Mouse (Mus musculus) heart, adult 2 months (tissue): ENCODE data around the gene Taar6. TPM values are rescaled to one million over a fixed set of nuclear protein-coding genes. Genes with fewer than 3 reads are reported as not detected.

Experiments
- DNase-seq, 2 experiments: peaks; one replicate each; pipeline ENCODE4 v3.0.0; 2021
- H3K27ac ChIP-seq: fragments of 200-600 bp; 2 replicates; pipeline ENCODE4 v1.8.1; 2022
- H3K27me3 ChIP-seq: fragments of 200-500 bp; 2 replicates; pipeline ENCODE4 v1.6.1; 2012; ENCODE audit warnings: mild to moderate bottlenecking, low read length, inconsistent platforms, mixed read lengths; ENCODE audit not compliant: control insufficient read depth, insufficient read depth
- H3K36me3 ChIP-seq: fragments of 200-500 bp; 2 replicates; pipeline ENCODE4 v1.6.1; 2012; ENCODE audit warnings: low read length, inconsistent platforms; ENCODE audit not compliant: control insufficient read depth, insufficient read depth
- H3K4me1 ChIP-seq: fragments of 200-500 bp; 2 replicates; pipeline ENCODE4 v1.6.1; 2011; ENCODE audit warnings: low read length; ENCODE audit not compliant: control insufficient read depth, insufficient read depth
- H3K4me3 ChIP-seq: fragments of 200-600 bp; 2 replicates; pipeline ENCODE4 v1.8.1; 2022
- H3K79me2 ChIP-seq: fragments of 200-500 bp; replicated peaks from 2 replicates; pipeline ENCODE4 v1.6.1; 2012; ENCODE audit warnings: mild to moderate bottlenecking, inconsistent platforms, low read length, moderate library complexity, mixed read lengths; ENCODE audit not compliant: control insufficient read depth, insufficient read depth
- H3K9ac ChIP-seq: fragments of 200-500 bp; 2 replicates; pipeline ENCODE4 v1.6.1; 2012; ENCODE audit warnings: low read depth, mild to moderate bottlenecking, control low read depth, inconsistent platforms, low read length, mixed read lengths
- CTCF ChIP-seq: fragments of 200-600 bp; IDR thresholded peaks from 2 replicates; pipeline ENCODE4 v1.8.1; 2022; ENCODE audit warnings: antibody characterized with exemption, mild to moderate bottlenecking, moderate library complexity
- EP300 ChIP-seq: fragments of 200-500 bp; IDR thresholded peaks from 2 replicates; pipeline ENCODE4 v1.6.1; 2011; ENCODE audit warnings: low read depth, low read length, control low read depth; ENCODE audit not compliant: insufficient read depth
- POLR2A ChIP-seq: fragments of 200-500 bp; IDR thresholded peaks from 2 replicates; pipeline ENCODE4 v1.6.1; 2011; ENCODE audit warnings: mild to moderate bottlenecking, low read depth, low read length, control low read depth; ENCODE audit not compliant: insufficient read depth
- WGBS: fragments of 180-500 bp; shearing (Covaris S2); methylation state at CpG from one replicate; pipeline ENCODE4 v1.1.7; 2018; 5-methylcytosine and 5-hydroxymethylcytosine counted together
- intact Hi-C: fragments of 180-260 bp; cut with DNase I; formaldehyde crosslinking; loops from one replicate; pipeline ENCODE4 v1.15.1; 2025
- polyA plus RNA-seq: library from polyadenylated mRNA; depleted of rRNA; stranded (reverse); fragments of >200 nt; gene quantifications from 2 replicates; pipeline ENCODE4 v1.2.3, GENCODE M21; 2012; rRNA removed
- total RNA-seq, 2 experiments: library from RNA; stranded (reverse); gene quantifications; 2 replicates each; pipeline ENCODE4 v1.2.3; 2021

Gene Taar6
- total and polyA plus RNA-seq, 3 experiments = not detected

DNA sequence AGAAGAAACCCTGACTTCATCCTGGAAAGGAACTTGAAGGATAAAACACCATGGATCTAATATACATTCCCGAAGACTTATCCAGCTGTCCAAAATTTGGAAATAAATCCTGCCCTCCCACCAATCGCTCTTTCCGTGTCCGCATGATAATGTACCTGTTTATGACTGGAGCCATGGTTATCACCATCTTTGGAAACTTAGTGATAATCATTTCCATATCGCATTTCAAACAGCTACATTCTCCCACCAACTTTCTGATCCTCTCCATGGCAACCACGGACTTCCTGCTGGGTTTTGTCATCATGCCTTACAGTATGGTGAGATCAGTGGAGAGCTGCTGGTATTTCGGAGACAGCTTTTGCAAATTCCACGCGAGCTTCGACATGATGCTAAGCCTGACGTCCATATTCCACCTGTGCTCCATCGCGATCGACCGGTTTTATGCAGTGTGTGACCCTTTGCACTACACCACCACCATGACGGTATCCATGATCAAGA, 35.9 kb downstream of the Taar6 start, which contains the start of gene Taar3:
Gene Taar3 (plus strand): TSS at position 51 of the 498 bp plus-strand sequence.
- no peaks in the 10 kb centered on the region for H3K27me3 ChIP-seq
- no peaks in the 10 kb centered on the region for H3K79me2 ChIP-seq
- intact Hi-C loops = no loop called here
- no peaks in the 10 kb centered on the region for H3K4me1 ChIP-seq
- no peak for TF ChIP-seq EP300
- TF ChIP-seq CTCF = no peak
- WGBS = 81% methylated on average over 16 of the region's 16 CpGs
- H3K36me3 ChIP-seq = no peaks in the 10 kb centered on the region
- no peak within 1 kb of the TSS for H3K4me3 ChIP-seq
- H3K27ac ChIP-seq = no peak within 1 kb of the TSS
- DNase-seq = no peak
- no peak within 1 kb of the TSS for H3K9ac ChIP-seq

DNA sequence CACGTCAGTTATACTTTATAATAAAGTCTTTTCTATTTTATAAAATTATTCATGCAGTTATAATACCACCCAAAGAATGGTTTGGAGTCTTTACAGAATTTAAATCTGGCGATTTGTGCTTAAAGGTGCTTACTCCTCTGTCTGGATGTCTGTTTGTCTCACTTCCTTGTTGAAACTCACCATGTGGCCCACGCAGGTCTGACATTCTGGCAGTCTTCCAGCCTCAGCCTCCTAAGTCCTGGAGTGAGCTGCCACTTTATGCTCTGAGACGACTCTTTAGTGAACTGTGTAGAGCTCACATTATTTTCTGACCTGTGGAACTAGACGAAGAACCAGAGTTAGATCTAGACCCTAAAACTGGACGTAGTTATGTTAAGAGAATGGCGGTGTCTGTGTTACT, 37.4 kb downstream of the Taar6 start:
- no peak for DNase-seq

DNA sequence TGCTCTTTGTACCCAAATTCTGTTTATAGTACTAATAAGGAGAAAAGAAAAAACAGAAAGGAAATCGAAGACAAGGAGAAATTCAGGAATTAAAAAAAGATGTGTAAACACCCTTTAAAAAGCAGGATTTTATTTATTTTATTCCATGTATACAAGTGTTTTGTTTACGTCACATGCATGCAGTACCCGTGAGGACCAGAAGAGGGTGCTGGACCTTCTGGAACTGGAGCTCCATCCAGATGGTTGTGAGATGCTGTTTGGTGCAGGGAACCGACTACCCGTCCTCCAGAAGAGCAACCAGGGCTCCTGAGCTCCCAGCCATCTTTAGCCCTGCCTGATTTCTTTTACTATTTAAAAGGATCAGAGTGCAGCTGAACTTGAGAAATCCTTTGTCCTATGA, 43.0 kb downstream of the Taar6 start:
- no peaks in the 10 kb centered on the region for H3K79me2 ChIP-seq
- no peak for TF ChIP-seq EP300
- peak; percentile 46 for TF ChIP-seq CTCF
- intact Hi-C loops = no loop called here
- no peaks in the 10 kb centered on the region for H3K36me3 ChIP-seq
- no peak overlapping the region for H3K4me3 ChIP-seq
- H3K27ac ChIP-seq = no peak overlapping the region
- H3K9ac ChIP-seq = no peak overlapping the region
- H3K27me3 ChIP-seq = no peaks in the 10 kb centered on the region
- no peak for DNase-seq
- 75% methylated on average over 5 of the region's 5 CpGs for WGBS
- no peaks in the 10 kb centered on the region for H3K4me1 ChIP-seq

More for the DNA sequence above, 37.4 kb downstream of the Taar6 start:
- no peaks in the 10 kb centered on the region for H3K36me3 ChIP-seq
- no peak overlapping the region for H3K27ac ChIP-seq
- H3K4me1 ChIP-seq = no peaks in the 10 kb centered on the region
- H3K27me3 ChIP-seq = no peaks in the 10 kb centered on the region
- H3K9ac ChIP-seq = no peak overlapping the region
- WGBS = 42% methylated on average over 7 of the region's 7 CpGs
- H3K79me2 ChIP-seq = no peaks in the 10 kb centered on the region
- intact Hi-C loops = no loop called here
- H3K4me3 ChIP-seq = no peak overlapping the region
- TF ChIP-seq CTCF = no peak
- no peak for TF ChIP-seq POLR2A
- no peak for TF ChIP-seq EP300

DNA sequence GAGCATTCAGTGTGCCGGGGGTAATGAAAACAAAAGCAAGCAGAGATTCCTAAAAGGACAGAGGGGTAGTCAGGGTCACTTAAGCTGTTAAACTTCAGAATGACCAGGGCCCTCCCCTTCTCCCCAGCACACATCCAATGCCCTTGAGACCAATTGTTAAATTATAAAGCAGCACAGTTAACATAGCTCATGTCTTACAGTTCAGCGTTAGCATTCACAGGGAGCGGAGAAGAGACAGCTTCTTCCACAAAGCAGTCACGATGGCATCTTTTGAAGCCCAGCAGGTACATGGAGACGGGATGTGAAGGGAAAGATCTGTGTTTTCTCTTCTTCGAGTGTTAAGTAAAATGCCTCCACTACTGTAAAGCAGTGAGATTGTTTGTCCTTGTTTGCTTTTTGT, 47.1 kb downstream of the Taar6 start, which contains the start of gene Taar2:
Gene Taar2 (plus strand): TSS at position 261 of the 400 bp plus-strand sequence.
- H3K4me3 ChIP-seq = no peak within 1 kb of the TSS
- DNase-seq = no peak
- H3K27me3 ChIP-seq = no peaks in the 10 kb centered on the region
- H3K9ac ChIP-seq = no peak within 1 kb of the TSS
- TF ChIP-seq POLR2A = no peak
- TF ChIP-seq EP300 = no peak
- no peak for TF ChIP-seq CTCF
- H3K79me2 ChIP-seq = no peaks in the 10 kb centered on the region
- 60% methylated on average over 6 of the region's 6 CpGs for WGBS
- H3K4me1 ChIP-seq = no peaks in the 10 kb centered on the region
- no peaks in the 10 kb centered on the region for H3K36me3 ChIP-seq
- no peak within 1 kb of the TSS for H3K27ac ChIP-seq
- intact Hi-C loops = no loop called here

DNA sequence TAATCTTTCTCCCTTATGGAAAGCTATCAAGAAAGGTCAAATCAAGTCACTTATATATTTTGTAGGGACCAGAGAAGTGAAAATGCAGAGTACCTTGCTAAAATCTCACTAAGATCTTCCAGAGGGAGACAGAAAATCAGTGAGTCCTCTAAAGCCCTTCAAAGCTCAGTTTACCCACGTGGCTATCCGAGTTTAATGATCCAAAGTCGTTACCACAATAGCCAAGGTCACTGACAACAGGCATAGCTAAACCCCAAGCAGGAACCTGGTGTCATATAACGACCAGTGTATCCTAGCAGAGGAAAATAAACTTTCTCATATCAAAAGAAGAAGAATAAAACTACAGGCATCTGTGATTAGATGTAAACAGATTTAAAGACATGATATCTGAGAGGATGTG, 47.8 kb downstream of the Taar6 start:
- intact Hi-C loops = no loop called here
- Histone ChIP-seq H3K79me2 (no peaks in the 10 kb centered on the region), H3K27ac (no peak overlapping the region), H3K36me3 (no peaks in the 10 kb centered on the region), H3K4me3 (no peak overlapping the region), H3K4me1 (no peaks in the 10 kb centered on the region), H3K27me3 (no peaks in the 10 kb centered on the region), H3K9ac (no peak overlapping the region)
- WGBS = 33% methylated on average over 4 of the region's 4 CpGs
- DNase-seq = no peak
- TF ChIP-seq EP300 = no peak
- TF ChIP-seq CTCF = no peak
- TF ChIP-seq POLR2A = no peak

Other genes with a start within 250 kb of the Taar6 start
- gene Rps12, start 198.4 kb downstream of the Taar6 start, total RNA-seq = 100 to 1,000 TPM; 189 to 223 TPM
- 457 and 603 TPM in 2 replicates for gene Rps12, start 198.4 kb downstream of the Taar6 start, polyA plus RNA-seq
- gene Slc18b1, start 188.7 kb downstream of the Taar6 start, total RNA-seq = 1 to 10 TPM; 7.6 to 9.2 TPM
- gene Slc18b1, start 188.7 kb downstream of the Taar6 start, polyA plus RNA-seq = 5.8 and 9.3 TPM in 2 replicates
- not detected for gene Vnn3, start 134.2 kb downstream of the Taar6 start, total RNA-seq
- gene Vnn3, start 134.2 kb downstream of the Taar6 start, polyA plus RNA-seq = 0.26 and 0.33 TPM in 2 replicates
- gene Vnn1, start 91.0 kb downstream of the Taar6 start, total RNA-seq = under 1 TPM; 0.30 to 0.31 TPM
- 0.62 and 0.67 TPM in 2 replicates for gene Vnn1, start 91.0 kb downstream of the Taar6 start, polyA plus RNA-seq
- not detected for gene Taar1, start 65.3 kb downstream of the Taar6 start, total RNA-seq
- not detected in 2 replicates for gene Taar1, start 65.3 kb downstream of the Taar6 start, polyA plus RNA-seq
- not detected for gene Taar2, start 47.1 kb downstream of the Taar6 start, total RNA-seq
- gene Taar2, start 47.1 kb downstream of the Taar6 start, polyA plus RNA-seq = not detected in 2 replicates
- not detected for gene Taar3, start 36.1 kb downstream of the Taar6 start, total RNA-seq
- gene Taar3, start 36.1 kb downstream of the Taar6 start, polyA plus RNA-seq = not detected in 2 replicates
- gene Taar4, start 25.2 kb downstream of the Taar6 start, total RNA-seq = not detected
- gene Taar4, start 25.2 kb downstream of the Taar6 start, polyA plus RNA-seq = not detected in 2 replicates
- gene Taar5, start 14.9 kb downstream of the Taar6 start, total RNA-seq = not detected
- not detected in 2 replicates for gene Taar5, start 14.9 kb downstream of the Taar6 start, polyA plus RNA-seq
- gene Taar7a, start 7.8 kb upstream of the Taar6 start, total RNA-seq = not detected
- not detected in 2 replicates for gene Taar7a, start 7.8 kb upstream of the Taar6 start, polyA plus RNA-seq
- gene Taar7b, start 14.3 kb upstream of the Taar6 start, total RNA-seq = not detected
- not detected in 2 replicates for gene Taar7b, start 14.3 kb upstream of the Taar6 start, polyA plus RNA-seq
- gene Taar7d, start 41.6 kb upstream of the Taar6 start, total RNA-seq = not detected
- not detected in 2 replicates for gene Taar7d, start 41.6 kb upstream of the Taar6 start, polyA plus RNA-seq
- gene Taar7e, start 52.0 kb upstream of the Taar6 start, total RNA-seq = not detected
- gene Taar7e, start 52.0 kb upstream of the Taar6 start, polyA plus RNA-seq = not detected in 2 replicates
- gene Taar7f, start 63.9 kb upstream of the Taar6 start, total RNA-seq = not detected
- gene Taar7f, start 63.9 kb upstream of the Taar6 start, polyA plus RNA-seq = not detected in 2 replicates
- gene Taar8a, start 90.9 kb upstream of the Taar6 start, total RNA-seq = not detected
- gene Taar8a, start 90.9 kb upstream of the Taar6 start, polyA plus RNA-seq = not detected in 2 replicates
- not detected for gene Taar8b, start 106.6 kb upstream of the Taar6 start, total RNA-seq
- not detected in 2 replicates for gene Taar8b, start 106.6 kb upstream of the Taar6 start, polyA plus RNA-seq
- gene Taar8c, start 116.3 kb upstream of the Taar6 start, total RNA-seq = not detected
- not detected in 2 replicates for gene Taar8c, start 116.3 kb upstream of the Taar6 start, polyA plus RNA-seq
- not detected for gene Taar9, start 123.9 kb upstream of the Taar6 start, total RNA-seq
- not detected in 2 replicates for gene Taar9, start 123.9 kb upstream of the Taar6 start, polyA plus RNA-seq
- 10 to 100 TPM; 45.9 to 56.5 TPM for gene Stx7, start 163.7 kb upstream of the Taar6 start, total RNA-seq
- 40.9 and 48.2 TPM in 2 replicates for gene Stx7, start 163.7 kb upstream of the Taar6 start, polyA plus RNA-seq
- gene Moxd1, start 237.9 kb upstream of the Taar6 start, total RNA-seq = under 1 TPM; 0.32 to 0.50 TPM
- 0.53 and 1.3 TPM in 2 replicates for gene Moxd1, start 237.9 kb upstream of the Taar6 start, polyA plus RNA-seq